Mouse (Mus musculus) heart, postnatal 0 days (tissue): ENCODE results near the gene 1700001F09Rik. TPM values are rescaled to one million over a fixed set of nuclear protein-coding genes. Genes with fewer than 3 reads are reported as not detected.
"Not testable (repeated sequence)": the region's sequence is repeated elsewhere in the genome, so short reads cannot be mapped to it uniquely, and the experiment has no call there.

Experiments used
- ATAC-seq: fragments of 200-750 bp; cut with Nextera tagmentation; 2 replicates; pipeline ENCODE4 v1.8.0; 2017; ENCODE audit warnings: low read depth, moderate number of reproducible peaks, moderate library complexity; ENCODE audit not compliant: insufficient read depth
- DNase-seq: peaks from one replicate; pipeline ENCODE4 v3.0.0-alpha.2; 2016; ENCODE audit warnings: low spot score
- H3K27ac ChIP-seq: fragments of 300-500 bp; sonication (generic); 2 replicates; pipeline ENCODE4 v1.5.1; 2014; ENCODE audit warnings: low read depth, mild to moderate bottlenecking
- H3K27me3 ChIP-seq: fragments of 300-500 bp; sonication (generic); 2 replicates; pipeline ENCODE4 v1.6.1; 2014; ENCODE audit warnings: low read length, mixed read lengths; ENCODE audit not compliant: control insufficient read depth, insufficient read depth
- H3K36me3 ChIP-seq: fragments of 300-500 bp; sonication (generic); replicated peaks from 2 replicates; pipeline ENCODE4 v1.6.1; 2014; ENCODE audit warnings: low read length, mixed read lengths; ENCODE audit not compliant: control insufficient read depth, insufficient read depth
- H3K4me1 ChIP-seq: fragments of 300-500 bp; sonication (generic); 2 replicates; pipeline ENCODE4 v1.6.1; 2014; ENCODE audit warnings: antibody characterized with exemption; ENCODE audit not compliant: control insufficient read depth, insufficient read depth
- H3K4me2 ChIP-seq: fragments of 300-500 bp; sonication (generic); 2 replicates; pipeline ENCODE4 v1.6.1; 2014; ENCODE audit warnings: low read depth, mild to moderate bottlenecking, low read length, moderate library complexity
- H3K4me3 ChIP-seq: fragments of 300-500 bp; sonication (generic); 2 replicates; pipeline ENCODE4 v1.5.1; 2014; ENCODE audit warnings: low read depth, low read length
- H3K9ac ChIP-seq: fragments of 300-500 bp; sonication (generic); replicated peaks from 2 replicates; pipeline ENCODE4 v1.6.1; 2014; ENCODE audit warnings: low read depth, low read length, mixed read lengths
- H3K9me3 ChIP-seq: fragments of 300-500 bp; sonication (generic); replicated peaks from 2 replicates; pipeline ENCODE4 v1.6.1; 2016; ENCODE audit warnings: low read length; ENCODE audit not compliant: control insufficient read depth
- WGBS: fragments of 180-500 bp; shearing (Covaris S2); extraction: QIAGEN DNeasy Blood & Tissue Kit; methylation state at CpG from one replicate; pipeline ENCODE4 v1.1.7; 2014; 5-methylcytosine and 5-hydroxymethylcytosine counted together
- polyA plus RNA-seq: library from polyadenylated mRNA; unstranded; fragments of >200 nt; fragmentation: Nextera tagmentation; extraction: Ambion mirVana; gene quantifications from 2 replicates; pipeline ENCODE4 v1.2.1, GENCODE M21; 2015
- total RNA-seq: library from RNA; depleted of rRNA; stranded (reverse); fragments of >200 nt; gene quantifications from 2 replicates; pipeline ENCODE4 v1.2.3, GENCODE M21; 2014; ENCODE audit warnings: low replicate concordance; rRNA removed

Gene 1700001F09Rik
- total and polyA plus RNA-seq, 2 experiments from 2014 or later, result not detected

DNA sequence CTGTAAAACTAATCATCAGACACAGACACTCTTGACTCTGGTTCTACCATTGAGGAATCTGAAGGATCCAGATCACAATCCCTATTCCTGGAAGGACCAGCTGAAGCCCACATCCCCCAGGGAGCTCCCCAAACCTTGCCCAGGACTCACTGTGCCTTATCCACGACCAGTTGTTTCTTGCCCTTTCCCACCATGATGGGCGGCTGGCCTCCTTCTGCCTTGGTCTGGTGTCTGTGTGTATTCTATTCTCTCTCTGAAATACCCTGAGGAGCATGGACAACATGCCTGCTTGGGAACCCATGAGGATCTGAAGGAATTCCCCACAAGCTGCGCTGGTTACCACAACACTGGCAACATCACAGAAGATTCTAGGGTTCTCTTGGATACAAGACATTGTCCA lies 54.1 kb downstream of the 1700001F09Rik start, which contains the start of gene Gm8127:
Gene Gm8127, minus strand, starts transcription at position 330 of the 400 bp plus-strand sequence.
- 58% methylated on average over 3 of the region's 3 CpGs for WGBS
- H3K27ac ChIP-seq, ATAC-seq, H3K4me3 ChIP-seq, H3K9ac ChIP-seq, H3K4me1 ChIP-seq, H3K36me3 ChIP-seq, H3K4me2 ChIP-seq, H3K27me3 ChIP-seq, DNase-seq, H3K9me3 ChIP-seq: not testable (repeated sequence)

Other genes with a start within 250 kb of the 1700001F09Rik start
- not detected in 2 replicates for gene Gm8104, start 247.2 kb downstream of the 1700001F09Rik start, total RNA-seq
- 0.20 and 0.27 TPM in 2 replicates for gene Gm8104, start 247.2 kb downstream of the 1700001F09Rik start, polyA plus RNA-seq
- not detected in 2 replicates for gene Gm7233, start 167.9 kb downstream of the 1700001F09Rik start, total RNA-seq
- gene Gm7233, start 167.9 kb downstream of the 1700001F09Rik start, polyA plus RNA-seq, result not detected in 2 replicates
- not detected in 2 replicates for gene Gm8122, start 112.5 kb downstream of the 1700001F09Rik start, total RNA-seq
- gene Gm8122, start 112.5 kb downstream of the 1700001F09Rik start, polyA plus RNA-seq, result not detected in 2 replicates
- gene Gm8126, start 89.2 kb downstream of the 1700001F09Rik start, total RNA-seq, result not detected in 2 replicates
- not detected in 2 replicates for gene Gm8126, start 89.2 kb downstream of the 1700001F09Rik start, polyA plus RNA-seq
- gene Gm9732, start 72.8 kb downstream of the 1700001F09Rik start, total RNA-seq, result not detected in 2 replicates
- gene Gm9732, start 72.8 kb downstream of the 1700001F09Rik start, polyA plus RNA-seq, result not detected in 2 replicates
- not detected in 2 replicates for gene Gm8127, start 54.0 kb downstream of the 1700001F09Rik start, total RNA-seq
- gene Gm8127, start 54.0 kb downstream of the 1700001F09Rik start, polyA plus RNA-seq, result not detected in 2 replicates
- not detected in 2 replicates for gene Gm8138, start 68.5 kb upstream of the 1700001F09Rik start, total RNA-seq
- gene Gm8138, start 68.5 kb upstream of the 1700001F09Rik start, polyA plus RNA-seq, result not detected in 2 replicates
- gene Gm5799, start 195.8 kb upstream of the 1700001F09Rik start, total RNA-seq, result not detected in 2 replicates
- gene Gm5799, start 195.8 kb upstream of the 1700001F09Rik start, polyA plus RNA-seq, result not detected in 2 replicates
- gene Gm17654, start 231.3 kb upstream of the 1700001F09Rik start, total RNA-seq, result not detected in 2 replicates
- not detected in 2 replicates for gene Gm17654, start 231.3 kb upstream of the 1700001F09Rik start, polyA plus RNA-seq